Mouse (Mus musculus): ENCODE measurements around the gene Abhd5.

DNA sequence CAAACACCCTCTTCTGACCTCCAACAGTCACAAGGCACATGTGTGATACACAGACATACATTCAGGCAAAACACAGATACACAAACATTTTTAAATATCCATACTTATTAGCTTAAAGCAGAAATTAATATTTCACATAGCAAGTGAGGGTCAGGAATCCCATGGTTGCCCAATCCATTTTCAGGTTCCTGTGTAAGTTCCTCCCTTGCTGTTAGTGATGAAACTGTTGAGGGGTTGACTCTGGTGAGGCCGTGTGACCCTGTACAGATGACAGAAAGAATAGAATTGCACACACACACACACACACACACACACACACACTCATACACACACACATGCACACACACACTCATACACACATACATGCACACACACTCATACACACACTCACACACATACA, 63.2 kb downstream of the Abhd5 start:
- TF ChIP-seq MXI1 (IDR thresholded peaks at IDR 0.05; ENCODE audit: low read depth, low read length) (no peak), CTCF (IDR thresholded peaks at IDR 0.05 in 2 of 3, conservative IDR thresholded peaks at IDR 0.05 in 1 of 3; ENCODE audit: control insufficient read depth in 1 of 3, insufficient read depth in 1 of 3, low read depth in 2 of 3, low read length in 3 of 3, poor library complexity in 1 of 3, severe bottlenecking in 1 of 3) (no peak)

All from MEL (cell line).